Mouse (Mus musculus) heart, embryonic 15.5 days (tissue): ENCODE measurements around the gene Fbxo27. TPM values are rescaled to one million over a fixed set of nuclear protein-coding genes. Genes with fewer than 3 reads are reported as not detected.
"Not testable (repeated sequence)": the region's sequence is repeated elsewhere in the genome, so short reads cannot be mapped to it uniquely, and the experiment has no call there.

ENCODE experiments used
- ATAC-seq: fragments of 200-750 bp; cut with Nextera tagmentation; replicated peaks from 2 replicates; pipeline ENCODE4 v1.8.0; 2017; ENCODE audit warnings: low read depth, moderate TSS enrichment; ENCODE audit not compliant: insufficient number of reproducible peaks, insufficient read depth, low FRiP score
- H3K27ac ChIP-seq: fragments of 300-500 bp; sonication (generic); 2 replicates; pipeline ENCODE4 v1.5.1; 2015; ENCODE audit warnings: mild to moderate bottlenecking, inconsistent platforms
- H3K27me3 ChIP-seq: fragments of 300-500 bp; sonication (generic); 2 replicates; pipeline ENCODE4 v1.6.1; 2015; ENCODE audit warnings: inconsistent platforms
- H3K36me3 ChIP-seq: fragments of 300-500 bp; sonication (generic); 2 replicates; pipeline ENCODE4 v1.6.1; 2015; ENCODE audit warnings: mild to moderate bottlenecking, inconsistent platforms
- H3K4me1 ChIP-seq: fragments of 300-500 bp; sonication (generic); replicated peaks from 2 replicates; pipeline ENCODE4 v1.6.1; 2015; ENCODE audit warnings: inconsistent platforms
- H3K4me2 ChIP-seq: fragments of 300-500 bp; sonication (generic); 2 replicates; pipeline ENCODE4 v1.6.1; 2015; ENCODE audit warnings: inconsistent platforms, mild to moderate bottlenecking, moderate library complexity
- H3K4me3 ChIP-seq: fragments of 300-500 bp; sonication (generic); 2 replicates; pipeline ENCODE4 v1.5.1; 2015; ENCODE audit warnings: mild to moderate bottlenecking, inconsistent platforms
- H3K9ac ChIP-seq: fragments of 300-500 bp; sonication (generic); 2 replicates; pipeline ENCODE4 v1.6.1; 2015; ENCODE audit warnings: mild to moderate bottlenecking, inconsistent platforms
- H3K9me3 ChIP-seq: fragments of 300-500 bp; sonication (generic); replicated peaks from 2 replicates; pipeline ENCODE4 v1.6.1; 2016; ENCODE audit warnings: inconsistent platforms
- WGBS: fragments of 180-500 bp; shearing (Covaris S2); methylation state at CpG from one replicate; pipeline ENCODE4 v1.1.7; 2015; ENCODE audit warnings: mixed read lengths; 5-methylcytosine and 5-hydroxymethylcytosine counted together
- polyA plus RNA-seq: library from polyadenylated mRNA; unstranded; fragments of >200 nt; fragmentation: Nextera tagmentation; extraction: Ambion mirVana; gene quantifications from 2 replicates; pipeline ENCODE4 v1.2.1, GENCODE M21; 2015

The Fbxo27 gene
- polyA plus RNA-seq, 1 experiment from 2014 or later: 3.4 TPM

GRCm38 (mm10) chr7:28675746-28676145 is 16.9 kb upstream of the Fbxo27 start:
- no peak for ATAC-seq
- H3K4me1 ChIP-seq: no peaks in the 10 kb centered on the region
- no peak overlapping the region for H3K4me2 ChIP-seq
- no peak overlapping the region for H3K4me3 ChIP-seq
- H3K27ac ChIP-seq: no peak overlapping the region
- H3K9me3 ChIP-seq: no peaks in the 10 kb centered on the region
- H3K27me3 ChIP-seq: no peaks in the 10 kb centered on the region
- no peak overlapping the region for H3K9ac ChIP-seq
- no peaks in the 10 kb centered on the region for H3K36me3 ChIP-seq
- WGBS: 31% methylated on average over 11 of the region's 11 CpGs

GRCm38 (mm10) chr7:28676811-28677541 is 15.7 kb upstream of the Fbxo27 start:
- Histone ChIP-seq H3K4me3 (no peak overlapping the region), H3K27me3 (no peaks in the 10 kb centered on the region), H3K36me3 (no peaks in the 10 kb centered on the region), H3K27ac (no peak overlapping the region), H3K9ac (no peak overlapping the region), H3K4me2 (no peak overlapping the region), H3K9me3 (no peaks in the 10 kb centered on the region), H3K4me1 (no peaks in the 10 kb centered on the region)
- WGBS: 76% methylated on average over 13 of the region's 13 CpGs
- no peak for ATAC-seq

- WGBS: 93% methylated on average over 8 of the region's 8 CpGs
- H3K36me3 ChIP-seq: no peaks in the 10 kb centered on the region
- H3K4me3 ChIP-seq: no peak overlapping the region
- H3K9ac ChIP-seq: no peak overlapping the region
- no peak overlapping the region for H3K27ac ChIP-seq
- no peaks in the 10 kb centered on the region for H3K27me3 ChIP-seq
- no peak overlapping the region for H3K4me2 ChIP-seq
- H3K4me1 ChIP-seq: no peaks in the 10 kb centered on the region
- H3K9me3 ChIP-seq: no peaks in the 10 kb centered on the region
- ATAC-seq: no peak
Observed at GRCm38 (mm10) chr7:28677624-28678023, 15.0 kb upstream of the Fbxo27 start.

GRCm38 (mm10) chr7:28691075-28691474 is 1.6 kb upstream of the Fbxo27 start:
- peaks cover 14% of the 10 kb centered on the region for H3K4me1 ChIP-seq
- H3K27me3 ChIP-seq: peaks cover 20% of the 10 kb centered on the region
- H3K4me3 ChIP-seq: no peak overlapping the region
- no peaks in the 10 kb centered on the region for H3K36me3 ChIP-seq
- no peaks in the 10 kb centered on the region for H3K9me3 ChIP-seq
- ATAC-seq: no peak
- WGBS: 59% methylated on average over 7 of the region's 7 CpGs
- H3K27ac ChIP-seq: no peak overlapping the region
- H3K4me2 ChIP-seq: no peak overlapping the region
- no peak overlapping the region for H3K9ac ChIP-seq

- peak; percentile 71 for ATAC-seq
- peak overlapping the region; percentile 56 for H3K9ac ChIP-seq
Observed at GRCm38 (mm10) chr7:28693321-28693966, 795 bp downstream of the Fbxo27 start.

GRCm38 (mm10) chr7:28694423-28694822 is 1.8 kb downstream of the Fbxo27 start:
- Histone ChIP-seq H3K4me1 (peaks cover 14% of the 10 kb centered on the region), H3K27ac (no peak overlapping the region), H3K9me3 (no peaks in the 10 kb centered on the region), H3K9ac (no peak overlapping the region), H3K27me3 (peaks cover 20% of the 10 kb centered on the region), H3K4me3 (peak overlapping the region; percentile 10; the same call in 1 of the 2 replicates), H3K4me2 (peak overlapping the region; percentile 9; the same call in 1 of the 2 replicates), H3K36me3 (no peaks in the 10 kb centered on the region)
- no peak for ATAC-seq
- WGBS: 14% methylated on average over 14 of the region's 14 CpGs

More at GRCm38 (mm10) chr7:28693321-28693966, 795 bp downstream of the Fbxo27 start:
- H3K9me3 ChIP-seq: no peaks in the 10 kb centered on the region
- 3% methylated on average over 38 of the region's 38 CpGs for WGBS
- no peaks in the 10 kb centered on the region for H3K36me3 ChIP-seq
- peak overlapping the region; percentile 62 for H3K4me3 ChIP-seq
- H3K4me2 ChIP-seq: peak overlapping the region; percentile 96
- H3K4me1 ChIP-seq: peaks cover 14% of the 10 kb centered on the region
- H3K27ac ChIP-seq: no peak overlapping the region
- peaks cover 20% of the 10 kb centered on the region for H3K27me3 ChIP-seq

- H3K4me3 ChIP-seq: no peak overlapping the region
- H3K4me2 ChIP-seq: no peak overlapping the region
- no peak overlapping the region for H3K9ac ChIP-seq
- H3K27ac ChIP-seq: no peak overlapping the region
- no peaks in the 10 kb centered on the region for H3K36me3 ChIP-seq
- peaks cover 14% of the 10 kb centered on the region for H3K4me1 ChIP-seq
- no peaks in the 10 kb centered on the region for H3K9me3 ChIP-seq
- peaks cover 20% of the 10 kb centered on the region for H3K27me3 ChIP-seq
- 57% methylated on average over 8 of the region's 8 CpGs for WGBS
- ATAC-seq: no peak
Observed at GRCm38 (mm10) chr7:28694966-28695511, 2.4 kb downstream of the Fbxo27 start.

- no peaks in the 10 kb centered on the region for H3K9me3 ChIP-seq
- H3K27me3 ChIP-seq: peaks cover 20% of the 10 kb centered on the region
- peaks cover 14% of the 10 kb centered on the region for H3K4me1 ChIP-seq
- no peak for ATAC-seq
- H3K9ac ChIP-seq: no peak overlapping the region
- H3K4me3 ChIP-seq: no peak overlapping the region
- H3K4me2 ChIP-seq: no peak overlapping the region
- H3K36me3 ChIP-seq: no peaks in the 10 kb centered on the region
- no peak overlapping the region for H3K27ac ChIP-seq
- WGBS: 82% methylated on average over 11 of the region's 11 CpGs
Observed at GRCm38 (mm10) chr7:28697277-28697676, 4.6 kb downstream of the Fbxo27 start.

- Histone ChIP-seq H3K4me2 (no peak overlapping the region), H3K9me3 (no peaks in the 10 kb centered on the region), H3K27ac (no peak overlapping the region), H3K36me3 (no peaks in the 10 kb centered on the region), H3K4me1 (no peaks in the 10 kb centered on the region), H3K4me3 (no peak overlapping the region), H3K9ac (no peak overlapping the region), H3K27me3 (no peaks in the 10 kb centered on the region)
- WGBS: 89% methylated on average over 4 of the region's 4 CpGs
- no peak for ATAC-seq
Observed at GRCm38 (mm10) chr7:28700269-28700668, 7.6 kb downstream of the Fbxo27 start.

- WGBS: 94% methylated on average over 12 of the region's 12 CpGs
- H3K9me3 ChIP-seq, H3K9ac ChIP-seq, H3K4me2 ChIP-seq, H3K4me1 ChIP-seq, H3K4me3 ChIP-seq, H3K27me3 ChIP-seq, H3K27ac ChIP-seq, ATAC-seq, H3K36me3 ChIP-seq: not testable (repeated sequence)
Observed at GRCm38 (mm10) chr7:28701306-28701705, 8.7 kb downstream of the Fbxo27 start.

- no peak overlapping the region for H3K27ac ChIP-seq
- no peak overlapping the region for H3K4me2 ChIP-seq
- no peaks in the 10 kb centered on the region for H3K36me3 ChIP-seq
- H3K9ac ChIP-seq: no peak overlapping the region
- 0 out of 2 replicates have a peak, but pooled peaks cover 2% of the 10 kb centered on the region for H3K4me1 ChIP-seq
- WGBS: 58% methylated on average over 9 of the region's 9 CpGs
- no peak for ATAC-seq
- H3K27me3 ChIP-seq: no peaks in the 10 kb centered on the region
- no peak overlapping the region for H3K4me3 ChIP-seq
- no peaks in the 10 kb centered on the region for H3K9me3 ChIP-seq
Observed at GRCm38 (mm10) chr7:28702601-28703143, 10.0 kb downstream of the Fbxo27 start.
